Mouse (Mus musculus): ENCODE data around the gene Cfap61.

DNA sequence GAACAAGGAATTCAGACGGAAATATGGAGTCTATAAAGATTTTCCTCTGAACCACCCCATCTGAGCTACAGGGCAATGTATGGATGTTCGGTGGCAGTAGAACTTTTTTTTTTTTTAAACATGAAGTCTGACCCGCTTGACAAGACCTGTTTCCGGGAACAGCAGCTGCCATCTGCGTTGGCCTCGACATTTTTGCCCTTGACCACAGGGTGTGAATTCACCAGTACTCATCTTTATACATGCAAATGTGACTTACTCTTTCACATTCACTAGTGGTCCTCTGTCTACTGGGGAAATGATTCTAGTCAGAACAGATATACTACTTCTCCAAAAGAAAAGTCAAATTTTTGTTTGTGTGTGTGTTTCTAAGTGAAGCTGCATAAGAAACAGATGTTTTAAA, 291.2 kb downstream of the Cfap61 start:
- no peak for TF ChIP-seq POLR2A (IDR thresholded peaks at IDR 0.05; ENCODE audit: extremely low read depth, insufficient read depth, low read length)
- TF ChIP-seq CTCF (IDR thresholded peaks at IDR 0.05; ENCODE audit: extremely low read depth, insufficient read depth, low read length), result no peak
